Mouse (Mus musculus) liver, embryonic 13.5 days (tissue): ENCODE results near the gene Myh7. TPM values are rescaled to one million over a fixed set of nuclear protein-coding genes. Genes with fewer than 3 reads are reported as not detected.
"Not testable (repeated sequence)": the region's sequence is repeated elsewhere in the genome, so short reads cannot be mapped to it uniquely, and the experiment has no call there.

Experiments
- ATAC-seq: fragments of 200-750 bp; cut with Nextera tagmentation; 2 replicates; pipeline ENCODE4 v1.8.0; 2017; ENCODE audit warnings: low read depth, mild to moderate bottlenecking, moderate number of reproducible peaks, moderate library complexity
- DNase-seq: peaks from one replicate; pipeline ENCODE4 v3.0.0; 2022
- H3K27ac ChIP-seq: fragments of 300-500 bp; sonication (generic); 2 replicates; pipeline ENCODE4 v1.5.1; 2015; ENCODE audit warnings: moderate library complexity, mild to moderate bottlenecking, inconsistent platforms
- H3K27me3 ChIP-seq: fragments of 300-500 bp; sonication (generic); 2 replicates; pipeline ENCODE4 v1.6.1; 2015; ENCODE audit warnings: mild to moderate bottlenecking, inconsistent platforms
- H3K36me3 ChIP-seq: fragments of 300-500 bp; sonication (generic); 2 replicates; pipeline ENCODE4 v1.6.1; 2015; ENCODE audit warnings: mild to moderate bottlenecking, inconsistent platforms
- H3K4me1 ChIP-seq: fragments of 300-500 bp; sonication (generic); replicated peaks from 2 replicates; pipeline ENCODE4 v1.6.1; 2015; ENCODE audit warnings: inconsistent platforms
- H3K4me2 ChIP-seq: fragments of 300-500 bp; sonication (generic); 2 replicates; pipeline ENCODE4 v1.6.1; 2015; ENCODE audit warnings: inconsistent platforms, mild to moderate bottlenecking, moderate library complexity
- H3K4me3 ChIP-seq: fragments of 300-500 bp; sonication (generic); replicated peaks from 2 replicates; pipeline ENCODE4 v1.5.1; 2015; ENCODE audit warnings: mild to moderate bottlenecking, inconsistent platforms
- H3K9ac ChIP-seq: fragments of 300-500 bp; sonication (generic); 2 replicates; pipeline ENCODE4 v1.6.1; 2015; ENCODE audit warnings: mild to moderate bottlenecking, inconsistent platforms
- H3K9me3 ChIP-seq: fragments of 300-500 bp; sonication (generic); replicated peaks from 2 replicates; pipeline ENCODE4 v1.6.1; 2016; ENCODE audit warnings: inconsistent platforms
- WGBS: fragments of 180-500 bp; shearing (Covaris S2); methylation state at CpG from one replicate; pipeline ENCODE4 v1.1.7; 2015; ENCODE audit not compliant: insufficient replicate concordance; 5-methylcytosine and 5-hydroxymethylcytosine counted together
- polyA plus RNA-seq: library from polyadenylated mRNA; unstranded; fragments of >200 nt; fragmentation: Nextera tagmentation; extraction: Ambion mirVana; gene quantifications from 2 replicates; pipeline ENCODE4 v1.2.1, GENCODE M21; 2015

Gene Myh7
- polyA plus RNA-seq, 1 experiment from 2014 or later, result 0.98 TPM

GRCm38 (mm10) chr14:54953664-54954206, 40.7 kb downstream of the Myh7 start:
- no peak overlapping the region for H3K27ac ChIP-seq
- ATAC-seq (no peak), DNase-seq (no peak)
- no peaks in the 10 kb centered on the region for H3K36me3 ChIP-seq
- H3K4me2 ChIP-seq, result no peak overlapping the region
- no peak overlapping the region for H3K9ac ChIP-seq
- H3K4me1 ChIP-seq, result no peaks in the 10 kb centered on the region
- H3K27me3 ChIP-seq, result peaks cover 4% of the 10 kb centered on the region; the same call in 1 of the 2 replicates
- no peak overlapping the region for H3K4me3 ChIP-seq
- 70% methylated on average over 8 of the region's 8 CpGs for WGBS
- no peaks in the 10 kb centered on the region for H3K9me3 ChIP-seq

GRCm38 (mm10) chr14:54951587-54951986, 42.8 kb downstream of the Myh7 start:
- H3K9ac ChIP-seq, result no peak overlapping the region
- H3K9me3 ChIP-seq, result no peaks in the 10 kb centered on the region
- H3K27me3 ChIP-seq, result peaks cover 4% of the 10 kb centered on the region; the same call in 1 of the 2 replicates
- DNase-seq (no peak), ATAC-seq (no peak)
- H3K4me1 ChIP-seq, result no peaks in the 10 kb centered on the region
- H3K4me2 ChIP-seq, result no peak overlapping the region
- H3K36me3 ChIP-seq, result no peaks in the 10 kb centered on the region
- no peak overlapping the region for H3K27ac ChIP-seq
- WGBS, result 79% methylated on average over 6 of the region's 6 CpGs
- no peak overlapping the region for H3K4me3 ChIP-seq

- WGBS, result 42% methylated on average over 12 of the region's 12 CpGs
- no peaks in the 10 kb centered on the region for H3K36me3 ChIP-seq
- H3K4me3 ChIP-seq, result no peak overlapping the region
- DNase-seq (no peak), ATAC-seq (no peak)
- H3K4me1 ChIP-seq, result no peaks in the 10 kb centered on the region
- peaks cover 4% of the 10 kb centered on the region; the same call in 1 of the 2 replicates for H3K27me3 ChIP-seq
- H3K9me3 ChIP-seq, result no peaks in the 10 kb centered on the region
- H3K9ac ChIP-seq, result no peak overlapping the region
- no peak overlapping the region for H3K27ac ChIP-seq
- H3K4me2 ChIP-seq, result no peak overlapping the region
Observed at GRCm38 (mm10) chr14:54950493-54950892, 43.9 kb downstream of the Myh7 start.

- Histone ChIP-seq H3K9ac (no peak overlapping the region), H3K9me3 (no peaks in the 10 kb centered on the region), H3K36me3 (no peaks in the 10 kb centered on the region), H3K27ac (no peak overlapping the region), H3K4me3 (no peak overlapping the region), H3K27me3 (peaks cover 4% of the 10 kb centered on the region; the same call in 1 of the 2 replicates), H3K4me2 (no peak overlapping the region), H3K4me1 (no peaks in the 10 kb centered on the region)
- DNase-seq, result no peak
- WGBS, result 60% methylated on average over 9 of the region's 9 CpGs
- no peak for ATAC-seq
Observed at GRCm38 (mm10) chr14:54948781-54949180, 45.6 kb downstream of the Myh7 start.

GRCm38 (mm10) chr14:54947008-54947407, 47.4 kb downstream of the Myh7 start:
- H3K4me1 ChIP-seq, ATAC-seq, H3K9me3 ChIP-seq, DNase-seq, H3K4me3 ChIP-seq, H3K27ac ChIP-seq, H3K27me3 ChIP-seq, H3K36me3 ChIP-seq, H3K9ac ChIP-seq, H3K4me2 ChIP-seq: not testable (repeated sequence)
- WGBS, result 69% methylated on average over 11 of the region's 11 CpGs

GRCm38 (mm10) chr14:54945975-54946704, 48.3 kb downstream of the Myh7 start:
- Histone ChIP-seq H3K4me2 (no peak overlapping the region), H3K27me3 (peaks cover 5% of the 10 kb centered on the region; the same call in 1 of the 2 replicates), H3K4me3 (no peak overlapping the region), H3K27ac (no peak overlapping the region), H3K36me3 (no peaks in the 10 kb centered on the region), H3K9ac (no peak overlapping the region), H3K4me1 (no peaks in the 10 kb centered on the region), H3K9me3 (no peaks in the 10 kb centered on the region)
- WGBS, result 73% methylated on average over 19 of the region's 19 CpGs
- no peak for ATAC-seq
- DNase-seq, result no peak

- no peak overlapping the region for H3K4me3 ChIP-seq
- DNase-seq, result no peak
- H3K27ac ChIP-seq, result no peak overlapping the region
- H3K9ac ChIP-seq, result no peak overlapping the region
- no peak overlapping the region for H3K4me2 ChIP-seq
- H3K27me3 ChIP-seq, result peaks cover 10% of the 10 kb centered on the region; the same call in 1 of the 2 replicates
- no peak for ATAC-seq
- 40% methylated on average over 2 of the region's 2 CpGs for WGBS
- H3K9me3 ChIP-seq, result no peaks in the 10 kb centered on the region
- H3K4me1 ChIP-seq, result no peaks in the 10 kb centered on the region
- no peaks in the 10 kb centered on the region for H3K36me3 ChIP-seq
Observed at GRCm38 (mm10) chr14:54944939-54945338, 49.5 kb downstream of the Myh7 start.

GRCm38 (mm10) chr14:54943971-54944370, 50.5 kb downstream of the Myh7 start:
- Histone ChIP-seq H3K4me3 (no peak overlapping the region), H3K36me3 (no peaks in the 10 kb centered on the region), H3K27ac (no peak overlapping the region), H3K9me3 (no peaks in the 10 kb centered on the region), H3K9ac (no peak overlapping the region), H3K4me1 (no peaks in the 10 kb centered on the region), H3K4me2 (no peak overlapping the region), H3K27me3 (peaks cover 10% of the 10 kb centered on the region; the same call in 1 of the 2 replicates)
- DNase-seq (no peak), ATAC-seq (no peak)
- 82% methylated on average over 7 of the region's 7 CpGs for WGBS

GRCm38 (mm10) chr14:54942479-54942878, 51.9 kb downstream of the Myh7 start:
- no peak overlapping the region for H3K4me2 ChIP-seq
- H3K27ac ChIP-seq, result no peak overlapping the region
- no peaks in the 10 kb centered on the region for H3K36me3 ChIP-seq
- DNase-seq (no peak), ATAC-seq (no peak)
- no peaks in the 10 kb centered on the region for H3K9me3 ChIP-seq
- 0 out of 2 replicates have a peak, but pooled peaks cover 13% of the 10 kb centered on the region for H3K27me3 ChIP-seq
- no peak overlapping the region for H3K9ac ChIP-seq
- 66% methylated on average over 8 of the region's 8 CpGs for WGBS
- no peak overlapping the region for H3K4me3 ChIP-seq
- no peaks in the 10 kb centered on the region for H3K4me1 ChIP-seq

GRCm38 (mm10) chr14:54941024-54941978, 53.1 kb downstream of the Myh7 start:
- DNase-seq (no peak), ATAC-seq (no peak)
- Histone ChIP-seq H3K4me3 (no peak overlapping the region), H3K36me3 (no peaks in the 10 kb centered on the region), H3K4me2 (no peak overlapping the region), H3K9me3 (no peaks in the 10 kb centered on the region), H3K27me3 (0 out of 2 replicates have a peak, but pooled peaks cover 16% of the 10 kb centered on the region), H3K4me1 (no peaks in the 10 kb centered on the region), H3K27ac (no peak overlapping the region), H3K9ac (no peak overlapping the region)
- 42% methylated on average over 13 of the region's 13 CpGs for WGBS

GRCm38 (mm10) chr14:54940176-54940530, 54.3 kb downstream of the Myh7 start:
- 57% methylated on average over 3 of the region's 3 CpGs for WGBS
- no peak overlapping the region for H3K4me3 ChIP-seq
- no peak overlapping the region for H3K27ac ChIP-seq
- no peak overlapping the region for H3K9ac ChIP-seq
- no peaks in the 10 kb centered on the region for H3K4me1 ChIP-seq
- no peak overlapping the region for H3K4me2 ChIP-seq
- 0 out of 2 replicates have a peak, but pooled peaks cover 16% of the 10 kb centered on the region for H3K27me3 ChIP-seq
- no peak for DNase-seq
- H3K9me3 ChIP-seq, result no peaks in the 10 kb centered on the region
- ATAC-seq, result no peak
- no peaks in the 10 kb centered on the region for H3K36me3 ChIP-seq
